Mouse (Mus musculus) T-cell, adult 2 months (primary cell): Measurements from ENCODE around the gene Syk.

Experiments used
- DNase-seq: peaks from one replicate; pipeline ENCODE4 v3.0.0; 2022; ENCODE audit warnings: low spot score

Gene Syk

GRCm38 (mm10) chr13:52582878-52583661, at the start of gene Syk:
Syk (plus strand) TSS chr13:52583173.
- DNase-seq, result peak; percentile 18

DNA sequence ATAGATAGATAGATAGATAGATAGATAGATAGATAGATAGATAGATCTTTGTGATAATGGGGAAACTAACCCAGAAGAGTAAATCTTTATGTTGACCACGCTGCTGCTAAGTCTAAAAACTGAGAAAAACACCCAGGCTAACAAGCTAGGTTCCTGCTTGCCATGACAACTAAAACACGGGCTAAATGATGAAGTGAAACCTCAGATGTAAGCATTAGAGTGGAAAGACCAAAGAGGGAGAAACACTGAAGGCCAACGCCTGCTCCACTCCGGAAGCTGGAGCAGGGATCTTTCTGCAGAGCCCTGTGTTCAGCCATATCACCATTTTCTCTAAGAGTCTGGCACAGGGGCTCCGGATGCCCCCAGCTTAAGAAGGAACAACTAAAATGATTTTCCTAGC, 49.3 kb upstream of the Syk start:
- no peak for DNase-seq

- peak; percentile 25 for DNase-seq
Observed at GRCm38 (mm10) chr13:52535542-52535941, 47.4 kb upstream of the Syk start.

- DNase-seq, result peak; percentile 30
Observed at GRCm38 (mm10) chr13:52537754-52538587, 45.0 kb upstream of the Syk start.

DNA sequence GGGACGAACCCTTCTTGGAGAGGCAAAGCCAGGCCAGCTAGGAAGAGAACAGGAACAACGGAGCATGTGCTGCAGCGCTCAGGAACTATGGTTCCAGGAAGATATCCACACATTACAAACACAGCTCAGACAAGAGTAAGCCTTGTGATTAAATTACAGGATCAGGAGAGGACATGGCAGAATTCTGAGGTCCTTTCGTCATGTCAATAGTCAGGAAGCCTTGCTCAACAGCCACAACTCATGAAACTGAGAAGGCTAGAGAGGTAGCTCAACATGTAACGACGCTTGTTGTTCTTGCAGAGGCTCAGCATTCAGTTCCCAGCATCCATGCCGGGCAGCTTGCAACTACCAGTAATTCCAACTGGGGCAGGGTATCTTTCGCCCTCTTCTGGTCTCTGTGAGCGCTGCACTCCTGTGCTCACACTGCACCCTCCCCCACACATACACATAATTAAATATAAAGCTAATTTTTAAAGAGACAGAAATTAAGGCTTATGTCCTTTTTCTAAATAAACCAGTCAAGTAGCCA, 44.3 kb upstream of the Syk start:
- DNase-seq, result no peak

- no peak for DNase-seq
Observed at GRCm38 (mm10) chr13:52539461-52539860, 43.5 kb upstream of the Syk start.

GRCm38 (mm10) chr13:52541385-52542035, 41.5 kb upstream of the Syk start:
- no peak for DNase-seq

GRCm38 (mm10) chr13:52542036-52542526, 40.9 kb upstream of the Syk start:
- DNase-seq, result no peak

DNA sequence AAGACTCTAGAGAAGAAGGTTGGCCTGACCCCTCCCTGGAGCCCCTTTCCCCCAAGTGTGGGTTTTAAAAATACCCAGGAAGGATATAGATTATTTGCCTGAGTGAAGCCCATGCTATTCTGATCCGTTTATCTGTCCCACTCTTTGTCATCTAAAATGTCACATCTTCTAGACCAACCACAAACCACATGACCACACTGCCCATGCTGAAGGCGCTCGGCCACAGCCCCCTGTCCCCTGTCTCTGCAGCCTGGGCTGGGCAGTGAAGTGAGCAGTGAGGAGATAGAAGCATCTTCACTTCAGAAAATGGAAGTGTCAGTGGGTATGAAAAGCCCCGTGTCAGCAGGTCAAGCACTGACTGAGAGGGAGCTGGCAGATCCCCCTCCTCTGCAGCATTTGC, 40.3 kb upstream of the Syk start:
- no peak for DNase-seq

DNA sequence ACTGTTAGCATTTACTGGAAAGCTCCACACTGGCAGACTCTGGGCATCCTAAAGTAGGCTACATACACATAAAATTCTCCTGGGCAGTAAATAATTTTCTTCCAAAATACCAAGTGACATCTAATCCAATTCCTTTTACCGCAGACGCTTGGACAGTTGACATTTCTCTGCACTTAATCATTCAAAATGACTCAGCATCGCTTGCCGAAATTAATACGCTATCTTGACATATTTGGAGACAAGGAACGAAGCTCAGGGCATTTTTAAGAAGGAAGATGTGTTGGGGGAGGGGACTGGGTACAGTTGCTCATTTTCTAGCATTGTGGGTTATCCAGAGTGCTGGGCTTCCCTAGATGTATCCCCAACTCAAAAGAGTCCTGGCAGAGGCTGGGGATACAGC, 36.7 kb upstream of the Syk start:
- no peak for DNase-seq

DNA sequence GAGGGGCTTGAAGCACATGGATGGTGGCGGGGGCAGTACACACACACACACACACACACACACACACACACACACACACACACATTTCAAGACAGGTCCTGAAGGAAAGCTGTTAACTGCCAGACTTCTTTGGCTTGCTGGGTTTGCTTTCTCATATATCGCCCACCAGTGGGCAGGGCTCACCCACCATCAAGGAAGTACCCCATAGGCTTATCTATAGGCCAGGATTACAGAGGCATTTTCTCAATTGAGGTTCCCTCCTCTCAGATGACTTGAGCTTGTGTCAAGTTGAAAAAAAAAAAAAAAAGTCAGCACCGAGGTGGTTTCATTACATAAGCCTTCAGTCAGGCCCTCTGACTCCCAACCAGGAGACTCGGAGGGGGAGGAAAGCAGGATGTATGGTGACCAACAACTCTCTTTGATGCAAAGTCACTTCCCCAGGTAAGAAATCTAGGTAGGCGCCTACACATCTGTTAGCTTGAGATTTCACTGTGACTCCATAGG, 32.2 kb upstream of the Syk start:
- no peak for DNase-seq

- no peak for DNase-seq
Observed at GRCm38 (mm10) chr13:52551275-52551674, 31.7 kb upstream of the Syk start.

- DNase-seq, result no peak
Observed at GRCm38 (mm10) chr13:52552822-52553477, 30.0 kb upstream of the Syk start.

DNA sequence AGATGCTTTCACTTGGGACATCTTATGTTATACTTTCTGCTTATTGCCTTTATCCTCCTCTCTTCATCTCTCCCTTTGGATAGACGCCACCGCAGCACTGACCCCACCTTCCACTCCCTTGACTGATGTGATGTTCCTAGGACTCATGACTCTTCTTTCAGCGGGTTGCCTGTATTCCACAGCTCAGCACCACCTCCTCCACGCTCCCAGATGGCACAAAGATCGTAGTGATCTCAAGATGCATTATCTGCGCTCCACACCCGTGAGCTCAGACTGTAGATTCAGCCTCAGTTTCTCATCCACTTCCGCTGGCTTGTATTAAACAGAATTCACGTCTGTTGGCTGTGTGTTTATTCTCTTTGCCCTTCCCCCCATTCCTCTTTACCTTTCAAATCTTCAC, 28.3 kb upstream of the Syk start:
- no peak for DNase-seq

DNA sequence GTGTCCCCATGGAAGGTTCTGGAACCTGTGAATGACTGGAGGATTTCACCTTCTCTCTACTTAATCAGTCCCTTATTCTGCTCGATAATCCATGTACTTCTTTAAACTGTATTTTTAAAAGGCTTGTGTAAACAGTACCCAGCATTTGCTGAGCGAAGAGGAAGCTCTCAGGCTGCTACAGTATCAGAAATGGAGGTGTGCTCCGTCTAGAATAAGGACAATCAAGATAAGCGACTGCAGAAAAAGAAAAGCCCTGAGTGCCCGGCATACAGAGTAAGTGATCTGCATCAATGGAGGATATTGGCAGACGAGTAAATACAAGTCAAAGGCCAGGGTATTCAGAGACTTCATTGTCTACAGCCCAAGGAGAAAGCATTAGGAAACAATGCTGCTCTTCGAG, 25.6 kb upstream of the Syk start:
- no peak for DNase-seq

GRCm38 (mm10) chr13:52561367-52562165, 21.4 kb upstream of the Syk start:
- DNase-seq, result no peak

DNA sequence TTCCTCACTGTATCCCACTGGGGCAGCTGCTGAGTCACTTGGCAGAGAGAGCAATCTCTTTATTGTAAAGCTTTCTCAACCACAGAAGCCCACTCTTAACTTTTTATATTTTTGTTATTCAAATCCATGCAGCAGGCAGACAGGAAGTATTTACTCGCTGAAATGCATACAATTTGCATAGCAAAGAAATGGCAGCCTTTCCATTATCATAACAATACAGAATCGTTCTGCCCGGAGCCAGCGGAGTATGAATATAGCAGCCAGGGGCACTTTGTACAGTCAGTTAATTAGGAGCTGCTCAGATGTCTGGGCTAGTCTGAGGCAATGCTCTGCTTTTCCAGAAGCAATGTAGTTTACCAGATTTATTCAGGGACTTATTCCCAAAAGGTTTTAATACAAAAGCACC, 20.8 kb upstream of the Syk start:
- no peak for DNase-seq

DNA sequence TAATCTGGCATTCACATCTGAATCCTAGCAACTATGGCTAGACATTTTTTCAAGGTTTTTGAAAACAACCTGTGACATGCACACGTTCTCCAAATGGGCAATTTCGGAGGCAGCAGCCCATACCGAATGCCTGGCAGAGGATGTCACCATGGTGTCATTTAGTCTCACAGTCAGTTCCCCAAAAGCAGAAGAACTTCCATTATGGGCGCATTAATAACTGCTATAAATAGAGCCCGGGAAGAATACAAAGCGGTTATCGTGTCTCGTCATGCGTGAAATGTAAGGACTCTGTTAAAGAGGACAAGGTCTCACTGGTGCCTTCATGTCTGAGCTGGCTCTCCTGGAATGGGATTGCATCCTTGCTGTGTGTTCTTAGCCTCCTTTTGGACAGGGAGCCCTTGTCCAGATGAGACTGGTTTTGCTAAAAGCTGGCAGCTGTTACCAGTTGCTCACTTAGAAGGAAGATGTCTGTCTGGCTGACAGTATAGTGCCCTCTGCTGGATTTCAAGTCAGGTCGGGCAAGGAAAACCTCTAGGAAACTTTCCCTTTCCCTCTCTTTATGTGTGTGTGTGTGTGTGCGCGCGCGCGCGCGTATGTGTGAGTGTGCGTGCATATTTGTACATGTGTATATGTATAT, 17.8 kb upstream of the Syk start:
- DNase-seq, result no peak

- DNase-seq, result no peak
Observed at GRCm38 (mm10) chr13:52566188-52566760, 16.7 kb upstream of the Syk start.

DNA sequence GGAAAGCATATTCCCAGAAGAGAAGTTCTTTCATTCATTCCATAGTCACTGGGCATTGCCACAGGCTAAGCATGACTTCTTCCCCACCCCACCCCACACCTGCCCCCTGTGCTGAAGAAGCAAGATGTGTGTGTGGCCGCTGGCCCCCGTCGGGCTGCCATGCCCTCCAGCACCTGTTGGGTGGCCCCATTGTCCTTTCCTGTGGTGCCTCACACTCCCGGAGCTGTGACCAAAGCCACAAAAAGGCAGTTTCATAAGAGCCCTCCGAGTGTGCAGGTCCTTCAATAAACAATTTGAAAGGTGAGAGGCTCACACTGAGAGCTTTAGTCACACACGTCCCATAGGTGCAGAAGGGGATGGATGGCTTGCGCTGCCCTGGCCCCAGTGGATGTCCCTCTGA, 16.2 kb upstream of the Syk start:
- no peak for DNase-seq
